Mouse (Mus musculus): ENCODE measurements around the gene Hspa12b.

DNA sequence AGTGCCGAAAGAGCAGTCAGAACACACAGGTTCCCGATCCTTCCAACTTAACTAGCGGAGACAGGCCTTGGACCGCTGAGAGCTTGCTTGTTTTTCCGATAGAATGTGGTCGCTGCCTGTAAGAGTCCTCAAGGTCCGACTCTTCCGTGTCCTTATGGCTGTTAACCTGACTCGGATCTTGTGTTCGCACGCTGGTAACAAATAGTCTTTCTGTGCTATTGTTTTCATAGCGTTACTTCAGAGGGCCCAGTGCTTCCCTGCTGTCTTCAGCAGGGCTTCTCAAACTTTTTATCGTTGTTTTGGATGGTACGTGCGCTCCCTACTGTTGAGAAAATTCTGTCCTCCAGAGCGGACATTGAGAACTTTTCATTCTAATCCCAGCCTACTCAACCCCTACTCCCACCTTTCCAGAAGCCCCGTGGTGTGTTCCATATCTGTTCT lies 33.6 kb downstream of the Hspa12b start:
- TF ChIP-seq CTCF (IDR thresholded peaks at IDR 0.05; ENCODE audit: borderline replicate concordance, control insufficient read depth, extremely low read depth, insufficient read depth, low read length, poor library complexity) (no peak), POLR2A (IDR thresholded peaks at IDR 0.05; ENCODE audit: control insufficient read depth, extremely low read depth, insufficient read depth, low read length, poor library complexity) (no peak)

Measured in thymus, adult 2 months (tissue).